Mouse (Mus musculus): ENCODE measurements at regions not wholly inside any gene's neighbourhood (a gene's known extent, or its start where the extent isn't known, plus 50 kb on each side); places are given as distances from the start of the nearest gene placed in this dataset.

- no peak for DNase-seq
Observed at GRCm38 (mm10) chr1:169439621-169440020, 91.6 kb downstream of the Nuf2 start.

DNA sequence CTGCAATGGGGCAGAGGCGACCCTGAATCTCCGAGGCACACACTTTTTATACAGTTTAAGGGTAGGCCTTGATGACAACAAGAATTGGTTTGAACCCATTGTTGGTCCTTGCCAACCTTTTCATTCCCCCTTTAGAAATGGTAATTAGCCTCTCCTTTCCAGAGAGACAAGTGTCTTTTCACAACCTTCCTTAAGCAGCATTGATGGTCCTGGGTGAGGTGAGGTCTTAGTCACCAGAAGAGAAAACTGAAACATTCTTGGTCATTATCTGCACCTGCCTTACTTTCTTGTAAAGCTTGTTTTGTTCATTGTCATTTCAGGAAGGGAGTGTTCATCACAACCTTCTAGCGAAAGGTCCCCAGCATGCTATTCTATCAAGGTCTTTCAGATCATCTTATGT, 93.3 kb downstream of the Nuf2 start:
- DNase-seq = no peak

- DNase-seq = peak; percentile 64 to 65
Observed at GRCm38 (mm10) chr1:169422408-169422807, 108.9 kb downstream of the Nuf2 start.

- DNase-seq = peak; percentile 51 to 54
Observed at GRCm38 (mm10) chr1:169421671-169422070, 109.6 kb downstream of the Nuf2 start.

DNA sequence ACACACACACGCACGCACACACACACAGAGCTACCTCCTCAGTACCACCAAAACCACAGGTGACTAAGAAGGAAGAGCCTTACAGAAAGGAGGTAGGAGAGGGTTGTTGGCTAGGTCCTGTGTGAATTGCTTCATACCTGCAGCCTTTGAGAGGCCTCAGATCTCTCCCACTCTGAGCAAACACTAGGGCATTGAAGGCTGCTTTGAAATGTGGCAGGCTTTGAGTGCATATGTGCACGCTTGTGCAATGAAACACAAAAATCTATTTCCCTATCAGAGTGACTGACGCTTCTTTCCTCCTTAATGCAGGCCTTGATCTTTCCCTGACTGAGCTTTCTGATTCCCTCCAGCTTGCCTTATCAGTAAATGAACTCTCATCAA, 112.6 kb downstream of the Nuf2 start:
- DNase-seq = no peak

DNA sequence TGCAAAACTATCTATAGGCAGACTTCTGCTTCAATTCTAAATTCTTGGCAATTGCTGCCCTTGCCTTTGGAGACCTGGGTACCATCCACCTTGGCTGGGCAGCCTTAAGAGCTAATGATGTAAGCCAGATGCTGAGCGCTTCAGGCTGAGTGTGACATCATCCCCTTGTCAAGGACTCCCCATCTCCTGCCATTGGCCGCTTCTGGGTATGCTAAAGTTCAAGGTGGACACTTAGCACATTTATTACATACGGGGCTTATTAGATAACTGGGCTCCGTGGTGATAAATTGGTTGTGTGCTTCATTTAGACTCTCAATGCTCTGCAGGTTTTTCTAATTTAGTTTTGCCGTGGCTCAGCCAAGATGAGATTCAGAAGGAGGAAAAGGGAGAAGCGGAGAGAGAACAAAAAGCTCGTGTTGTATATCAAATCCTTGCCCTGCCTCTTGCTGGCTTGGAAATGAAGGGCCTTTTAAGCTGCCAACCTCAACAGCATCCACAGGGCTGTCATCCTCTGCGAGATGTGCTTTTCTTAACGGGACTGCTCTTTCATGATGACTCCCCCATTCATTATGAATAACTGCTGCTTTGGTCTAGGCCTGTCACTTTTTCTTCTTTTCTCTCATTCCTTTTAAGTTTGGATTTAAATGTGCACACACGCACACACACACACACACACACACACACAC, 113.1 kb downstream of the Nuf2 start:
- DNase-seq = no peak

DNA sequence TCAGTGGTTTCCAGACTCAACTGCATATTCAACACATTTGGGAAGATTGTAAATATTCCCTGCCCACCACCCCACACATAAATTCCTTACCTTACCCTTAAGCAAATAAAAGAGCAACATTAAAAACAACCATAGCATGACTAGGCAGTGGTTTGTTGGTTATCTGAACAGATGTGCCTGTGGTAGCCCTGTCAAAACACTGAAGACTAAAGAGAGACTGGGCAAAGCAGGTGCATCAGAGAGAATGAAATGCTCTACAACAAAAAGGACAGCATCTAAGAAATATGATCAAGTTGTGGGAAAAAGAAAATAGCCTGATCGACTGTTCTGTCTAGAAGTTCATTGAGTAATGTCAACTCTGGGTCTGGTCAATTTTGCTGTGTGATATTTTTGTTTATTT, 114.6 kb downstream of the Nuf2 start:
- no peak for DNase-seq

- no peak for DNase-seq
Observed at GRCm38 (mm10) chr1:169408120-169408519, 123.1 kb downstream of the Nuf2 start.

DNA sequence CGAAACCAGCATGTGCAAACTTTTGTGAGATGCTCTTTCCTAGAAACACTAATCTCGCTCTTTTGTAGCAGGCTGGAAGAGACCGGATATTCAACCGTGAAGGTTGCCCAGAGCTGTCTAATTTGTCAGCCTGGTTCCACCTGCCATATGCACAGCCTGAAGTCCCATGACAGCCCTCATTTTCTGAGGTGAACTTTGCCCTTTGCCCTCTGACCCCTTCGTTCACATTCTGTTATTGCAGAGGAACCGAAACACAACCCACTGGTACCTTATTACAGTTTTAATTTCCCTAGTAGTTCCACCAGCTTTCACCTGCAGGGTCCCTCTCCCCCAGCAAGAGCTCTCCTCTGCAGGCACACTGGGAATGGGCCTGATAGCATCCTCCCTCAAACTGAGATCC, 130.4 kb downstream of the Nuf2 start:
- no peak for DNase-seq

- no peak for DNase-seq
Observed at GRCm38 (mm10) chr1:169397371-169397770, 133.9 kb downstream of the Nuf2 start.

GRCm38 (mm10) chr1:169387056-169387455, 144.2 kb downstream of the Nuf2 start:
- DNase-seq = no peak

DNA sequence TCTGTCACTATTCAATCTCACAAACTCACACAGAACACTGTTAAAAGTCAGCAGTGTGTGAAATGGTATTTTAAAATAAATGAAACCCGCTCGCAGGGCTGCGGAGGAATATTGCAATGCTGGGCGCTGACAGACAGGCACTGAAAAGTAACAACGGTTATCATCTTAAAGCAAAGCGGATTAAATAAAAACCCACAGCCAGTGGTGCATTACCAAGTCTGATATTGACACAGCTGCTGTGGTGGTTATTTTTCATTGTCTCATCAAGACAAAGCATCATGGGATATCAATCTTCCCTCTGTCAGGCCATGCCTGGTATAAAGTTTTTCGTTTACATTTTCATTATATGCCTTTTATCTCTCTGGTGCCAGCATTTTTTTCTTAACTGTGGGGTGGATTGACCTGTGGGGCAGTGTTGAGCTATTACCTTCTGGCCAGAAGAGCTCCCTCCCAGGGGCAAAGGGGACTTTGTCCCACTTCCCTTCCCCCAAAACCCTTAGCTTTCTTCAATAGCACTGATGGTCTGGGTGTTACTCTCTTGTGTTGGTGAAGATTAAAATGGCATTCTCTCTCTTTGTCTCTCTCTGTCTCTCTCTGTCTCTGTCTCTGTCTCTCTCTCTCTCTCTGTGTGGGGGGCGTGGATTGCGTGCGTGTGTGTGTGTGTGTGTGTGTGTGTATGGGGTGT, 145.4 kb downstream of the Nuf2 start:
- DNase-seq = no peak

DNA sequence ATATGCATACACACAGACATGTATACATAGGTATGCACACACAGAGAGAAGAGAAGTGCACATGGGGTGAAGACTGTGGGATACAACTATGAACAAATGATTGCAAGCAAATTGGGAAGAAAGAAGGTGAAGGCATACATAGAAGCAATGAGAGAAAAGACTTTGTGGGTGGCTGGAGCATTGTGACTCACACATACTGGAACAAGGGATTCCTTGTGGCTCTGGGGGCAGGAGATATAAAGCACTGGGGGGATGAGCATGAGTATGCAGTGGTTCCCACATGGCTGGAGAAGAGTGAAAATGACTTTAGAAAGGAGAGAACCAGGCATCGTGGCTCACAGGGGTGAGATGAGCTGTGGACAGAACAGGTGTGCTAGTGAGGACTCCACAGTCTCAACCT, 156.6 kb downstream of the Nuf2 start:
- DNase-seq = no peak

DNA sequence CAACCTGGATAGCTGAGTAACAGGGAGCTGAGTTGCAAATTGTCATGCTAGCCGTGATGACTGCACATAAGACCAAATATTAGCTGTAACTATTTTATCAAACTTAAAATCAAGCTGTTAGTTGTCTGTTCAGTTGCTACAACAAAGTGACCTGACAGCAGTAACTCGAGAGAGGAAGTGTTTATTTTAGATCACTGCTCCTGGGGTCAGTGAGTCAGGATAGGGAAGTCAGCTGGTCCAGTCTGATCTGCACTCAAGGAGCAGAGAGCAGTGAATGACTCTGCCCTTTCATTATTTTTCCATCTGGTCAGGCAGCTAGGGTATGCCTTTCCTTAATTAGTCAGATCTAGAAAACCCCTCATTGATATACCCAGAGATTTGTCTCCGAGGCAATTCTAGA, 162.5 kb downstream of the Nuf2 start:
- no peak for DNase-seq

GRCm38 (mm10) chr1:169367772-169368501, 163.3 kb downstream of the Nuf2 start:
- peak; percentile 9 to 13 for DNase-seq

GRCm38 (mm10) chr1:169367316-169367715, 163.9 kb downstream of the Nuf2 start:
- DNase-seq = no peak

- no peak for DNase-seq
Observed at GRCm38 (mm10) chr1:169362564-169362963, 168.7 kb downstream of the Nuf2 start.

DNA sequence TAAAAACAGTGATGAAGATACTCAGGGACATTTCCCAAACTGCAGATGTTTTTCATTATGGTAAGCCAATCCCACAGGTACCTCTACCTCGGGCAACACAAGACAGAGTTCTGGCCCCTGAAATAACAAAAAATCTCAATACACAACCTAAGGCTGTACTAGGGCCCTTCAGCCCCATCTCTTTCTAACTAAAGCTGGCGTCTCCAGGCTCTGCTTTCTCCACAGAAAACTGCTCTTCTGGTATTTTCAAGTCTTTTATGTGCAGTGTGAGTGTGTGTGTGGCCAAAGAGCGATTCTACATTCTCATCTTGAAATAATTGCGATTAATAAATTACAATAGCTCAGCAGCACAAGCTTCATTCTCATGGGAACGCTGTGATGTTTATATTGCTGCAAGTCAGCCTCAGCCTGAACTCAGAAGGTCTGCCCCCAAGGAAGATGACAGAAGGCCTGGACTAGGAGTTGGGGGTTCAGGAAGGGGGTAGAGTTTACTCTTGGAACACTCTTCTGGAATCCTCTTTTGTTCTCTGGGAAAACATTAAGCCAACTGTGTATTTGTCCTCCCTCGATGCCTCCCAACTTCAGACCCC, 173.5 kb downstream of the Nuf2 start:
- no peak for DNase-seq

GRCm38 (mm10) chr1:169354021-169354420, 177.2 kb downstream of the Nuf2 start:
- peak; percentile 40 to 52 for DNase-seq

GRCm38 (mm10) chr1:169347692-169348091, 183.6 kb downstream of the Nuf2 start:
- DNase-seq = peak; percentile 51 to 66

GRCm38 (mm10) chr1:169346876-169347275, 184.4 kb downstream of the Nuf2 start:
- DNase-seq = no peak

- no peak for DNase-seq
Observed at GRCm38 (mm10) chr1:169341131-169341530, 190.1 kb downstream of the Nuf2 start.

DNA sequence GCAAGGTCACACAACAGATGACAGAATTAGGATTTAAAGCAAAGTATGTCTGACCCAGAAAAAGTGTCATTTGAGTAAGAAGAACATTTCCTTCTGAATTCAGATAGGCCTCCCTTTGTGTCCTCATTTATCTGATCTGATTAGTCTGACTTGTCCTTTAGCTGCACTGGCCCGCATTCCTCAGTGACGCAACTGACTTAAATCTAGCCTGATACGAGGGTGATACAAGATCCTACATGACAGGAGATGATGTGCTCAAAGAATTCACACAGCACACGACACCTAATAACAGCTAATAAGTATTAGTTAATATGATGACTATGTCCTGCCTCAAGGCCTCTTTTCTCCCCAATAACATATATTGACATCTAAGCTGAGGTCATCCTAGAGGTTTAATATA, 192.8 kb downstream of the Nuf2 start:
- DNase-seq = no peak

- no peak for DNase-seq
Observed at GRCm38 (mm10) chr1:169332165-169332564, 199.1 kb downstream of the Nuf2 start.
